Mouse (Mus musculus) lung, embryonic 15.5 days (tissue): ENCODE results near the gene Col16a1. TPM values are rescaled to one million over a fixed set of nuclear protein-coding genes. Genes with fewer than 3 reads are reported as not detected.
A peak's percentile ranks its signal among the peaks of the same experiment; 100 is the strongest.

Source experiments
- ATAC-seq: fragments of 200-750 bp; cut with Nextera tagmentation; 2 replicates; pipeline ENCODE4 v1.8.0; 2017; ENCODE audit warnings: moderate number of reproducible peaks, borderline replicate concordance; ENCODE audit not compliant: low FRiP score, low TSS enrichment; ENCODE audit errors: extremely low read depth
- H3K27ac ChIP-seq: fragments of 300-500 bp; sonication (generic); 2 replicates; pipeline ENCODE4 v1.5.1; 2015; ENCODE audit warnings: moderate library complexity, mild to moderate bottlenecking, inconsistent platforms
- H3K27me3 ChIP-seq: fragments of 300-500 bp; sonication (generic); 2 replicates; pipeline ENCODE4 v1.6.1; 2015; ENCODE audit warnings: inconsistent platforms
- H3K36me3 ChIP-seq: fragments of 300-500 bp; sonication (generic); 2 replicates; pipeline ENCODE4 v1.6.1; 2015; ENCODE audit warnings: inconsistent platforms
- H3K4me1 ChIP-seq: fragments of 300-500 bp; sonication (generic); 2 replicates; pipeline ENCODE4 v1.6.1; 2015; ENCODE audit warnings: inconsistent platforms
- H3K4me2 ChIP-seq: fragments of 300-500 bp; sonication (generic); 2 replicates; pipeline ENCODE4 v1.6.1; 2015; ENCODE audit warnings: inconsistent platforms, mild to moderate bottlenecking, moderate library complexity
- H3K4me3 ChIP-seq: fragments of 300-500 bp; sonication (generic); 2 replicates; pipeline ENCODE4 v1.5.1; 2015; ENCODE audit warnings: mild to moderate bottlenecking, inconsistent platforms
- H3K9ac ChIP-seq: fragments of 300-500 bp; sonication (generic); 2 replicates; pipeline ENCODE4 v1.6.1; 2015; ENCODE audit warnings: inconsistent platforms
- H3K9me3 ChIP-seq: fragments of 300-500 bp; sonication (generic); 2 replicates; pipeline ENCODE4 v1.6.1; 2016; ENCODE audit warnings: inconsistent platforms
- WGBS: fragments of 180-500 bp; shearing (Covaris S2); methylation state at CpG from one replicate; pipeline ENCODE4 v1.1.7; 2015; 5-methylcytosine and 5-hydroxymethylcytosine counted together
- polyA plus RNA-seq: library from polyadenylated mRNA; unstranded; fragments of >200 nt; fragmentation: Nextera tagmentation; extraction: Ambion mirVana; gene quantifications from 2 replicates; pipeline ENCODE4 v1.2.1, GENCODE M21; 2015

The Col16a1 gene
- polyA plus RNA-seq, 1 experiment from 2014 or later, result 74.6 TPM

DNA sequence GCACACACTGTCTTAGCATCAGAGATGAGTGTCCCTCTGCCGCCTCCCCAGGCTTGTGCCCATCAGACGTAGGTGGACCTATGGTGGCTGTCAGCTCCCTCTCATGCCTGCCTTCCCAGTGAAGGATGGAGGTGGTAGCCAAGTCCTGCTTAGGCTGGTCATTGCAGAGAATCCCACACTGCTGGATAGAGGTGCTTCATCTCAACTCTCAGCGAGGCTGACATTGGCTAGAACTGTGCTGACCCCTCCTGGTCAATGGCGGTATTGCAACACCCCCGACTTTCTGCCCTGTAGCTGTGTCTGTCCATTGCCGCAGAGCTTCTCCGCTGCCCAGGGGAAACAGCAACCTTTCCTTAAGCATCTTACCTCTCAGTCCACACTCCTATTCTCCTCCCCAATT, 39.7 kb downstream of the Col16a1 start:
- Histone ChIP-seq H3K4me3 (no peak overlapping the region), H3K9ac (no peak overlapping the region), H3K36me3 (no peaks in the 10 kb centered on the region), H3K27ac (no peak overlapping the region), H3K4me1 (0 out of 2 replicates have a peak, but pooled peaks cover 7% of the 10 kb centered on the region), H3K9me3 (no peaks in the 10 kb centered on the region), H3K4me2 (no peak overlapping the region), H3K27me3 (0 out of 2 replicates have a peak, but pooled peaks cover 4% of the 10 kb centered on the region)
- WGBS, result 17% methylated on average over 7 of the region's 7 CpGs
- peak; percentile 12; the same call in 1 of the 2 replicates for ATAC-seq

DNA sequence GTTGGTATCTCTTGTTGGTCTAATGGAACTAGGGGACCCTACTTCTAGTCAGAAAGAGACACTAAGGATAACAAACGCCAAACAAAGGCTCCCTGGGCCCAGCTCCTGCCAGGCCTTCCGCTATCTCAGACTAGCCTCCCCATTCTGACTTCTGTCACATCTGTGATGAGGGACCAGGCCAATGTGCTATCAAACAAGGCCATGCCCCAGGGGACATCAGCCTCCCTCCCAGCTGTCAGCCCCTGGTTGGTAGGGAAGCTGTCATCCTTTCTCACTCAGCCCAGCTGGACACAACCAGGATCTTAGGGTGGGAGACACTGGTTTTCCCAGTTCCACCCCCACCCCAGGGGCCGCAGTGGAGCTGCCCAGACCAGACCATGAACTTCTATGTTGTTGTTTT, 47.5 kb downstream of the Col16a1 start:
- no peak overlapping the region for H3K9ac ChIP-seq
- H3K9me3 ChIP-seq, result no peaks in the 10 kb centered on the region
- no peaks in the 10 kb centered on the region for H3K36me3 ChIP-seq
- H3K27ac ChIP-seq, result no peak overlapping the region
- H3K27me3 ChIP-seq, result no peaks in the 10 kb centered on the region
- H3K4me1 ChIP-seq, result peaks cover 8% of the 10 kb centered on the region
- no peak overlapping the region for H3K4me2 ChIP-seq
- H3K4me3 ChIP-seq, result no peak overlapping the region
- no peak for ATAC-seq
- WGBS, result 62% methylated on average over 3 of the region's 3 CpGs

DNA sequence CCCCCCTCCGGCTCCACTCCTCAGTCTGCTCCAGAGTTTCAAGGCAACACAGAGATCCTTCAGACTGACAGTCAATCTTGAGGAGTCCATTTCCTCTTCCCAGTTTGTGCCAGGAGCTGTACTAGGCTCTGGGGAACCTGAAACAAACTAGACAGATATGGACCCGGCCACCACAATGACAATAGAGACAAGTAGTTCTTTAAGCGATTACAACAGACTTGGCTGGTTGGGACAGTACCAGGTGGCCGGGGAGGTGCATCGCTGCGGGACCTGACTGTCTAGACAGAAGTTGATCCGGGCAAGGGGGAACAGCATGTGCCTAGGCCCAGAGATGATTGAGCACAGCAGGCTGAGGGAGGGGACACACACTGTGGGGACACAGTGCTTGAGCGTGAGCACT, 53.5 kb downstream of the Col16a1 start:
- no peak for ATAC-seq
- Histone ChIP-seq H3K9ac (no peak overlapping the region), H3K9me3 (no peaks in the 10 kb centered on the region), H3K27me3 (no peaks in the 10 kb centered on the region), H3K36me3 (no peaks in the 10 kb centered on the region), H3K27ac (peak overlapping the region; percentile 83; the same call in 1 of the 2 replicates), H3K4me3 (no peak overlapping the region), H3K4me2 (peak overlapping the region; percentile 26; the same call in 1 of the 2 replicates), H3K4me1 (peaks cover 33% of the 10 kb centered on the region)
- WGBS, result 37% methylated on average over 8 of the region's 8 CpGs

DNA sequence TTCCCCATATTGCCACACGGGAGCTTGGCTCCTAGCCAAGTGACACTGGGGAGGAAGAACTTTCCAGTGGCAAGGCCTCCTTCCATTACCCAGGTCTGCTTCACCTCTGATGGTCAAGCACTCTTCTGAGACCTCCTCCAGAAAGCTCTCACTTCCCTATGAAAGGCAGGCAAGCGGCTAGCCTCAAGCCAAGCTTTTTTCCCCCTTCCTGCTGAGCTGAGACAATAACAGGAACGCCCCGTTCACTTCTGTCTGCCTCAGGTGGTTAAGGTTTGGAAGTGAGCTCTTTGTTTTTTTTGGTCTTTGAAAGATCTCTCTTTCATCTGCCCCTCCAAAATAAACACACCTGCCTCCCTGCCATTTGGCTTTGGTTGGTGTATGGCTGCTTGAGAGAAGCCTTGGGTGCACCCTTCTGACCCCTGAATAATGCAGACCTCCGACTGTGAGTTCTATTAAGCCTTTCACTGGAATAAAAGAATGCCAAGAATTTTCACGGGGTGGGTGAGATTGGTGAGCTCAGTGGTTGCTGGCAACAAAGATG, 54.5 kb downstream of the Col16a1 start, which contains the start of gene Pef1:
Pef1 (plus strand) TSS at position 448 of the 541 bp plus-strand sequence.
- no peak within 1 kb of the TSS for H3K4me3 ChIP-seq
- ATAC-seq, result peak; percentile 39
- peak within 1 kb of the TSS; percentile 83 for H3K27ac ChIP-seq
- no peaks in the 10 kb centered on the region for H3K27me3 ChIP-seq
- H3K9ac ChIP-seq, result no peak within 1 kb of the TSS
- 6% methylated on average over 6 of the region's 6 CpGs for WGBS
- no peaks in the 10 kb centered on the region for H3K36me3 ChIP-seq
- H3K9me3 ChIP-seq, result no peaks in the 10 kb centered on the region
- peak within 1 kb of the TSS; percentile 26; the same call in 1 of the 2 replicates for H3K4me2 ChIP-seq
- H3K4me1 ChIP-seq, result peaks cover 36% of the 10 kb centered on the region

DNA sequence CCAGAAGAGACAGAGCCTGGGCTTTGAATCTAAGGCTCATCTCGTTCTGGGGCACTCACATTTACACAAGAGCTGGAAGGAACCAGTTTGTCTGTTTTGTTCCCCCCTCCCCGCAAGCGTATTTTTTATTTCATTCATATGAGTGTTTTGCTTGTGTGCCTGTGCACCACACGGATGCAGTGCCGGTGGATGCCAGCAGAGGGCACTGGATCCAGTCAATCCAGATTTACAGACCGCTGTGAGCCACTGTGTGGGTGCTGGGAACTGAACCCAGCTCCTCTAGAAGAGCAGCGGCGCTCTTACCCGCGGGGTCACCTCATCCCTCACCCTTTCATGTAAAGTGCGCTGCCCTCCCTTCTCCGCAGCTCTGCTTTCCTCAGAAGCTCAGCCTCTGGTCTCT, 56.0 kb downstream of the Col16a1 start:
- WGBS, result 73% methylated on average over 12 of the region's 12 CpGs
- Histone ChIP-seq H3K4me1 (peaks cover 44% of the 10 kb centered on the region), H3K9ac (no peak overlapping the region), H3K27me3 (no peaks in the 10 kb centered on the region), H3K27ac (no peak overlapping the region), H3K4me2 (no peak overlapping the region), H3K4me3 (no peak overlapping the region), H3K36me3 (no peaks in the 10 kb centered on the region), H3K9me3 (no peaks in the 10 kb centered on the region)
- no peak for ATAC-seq

DNA sequence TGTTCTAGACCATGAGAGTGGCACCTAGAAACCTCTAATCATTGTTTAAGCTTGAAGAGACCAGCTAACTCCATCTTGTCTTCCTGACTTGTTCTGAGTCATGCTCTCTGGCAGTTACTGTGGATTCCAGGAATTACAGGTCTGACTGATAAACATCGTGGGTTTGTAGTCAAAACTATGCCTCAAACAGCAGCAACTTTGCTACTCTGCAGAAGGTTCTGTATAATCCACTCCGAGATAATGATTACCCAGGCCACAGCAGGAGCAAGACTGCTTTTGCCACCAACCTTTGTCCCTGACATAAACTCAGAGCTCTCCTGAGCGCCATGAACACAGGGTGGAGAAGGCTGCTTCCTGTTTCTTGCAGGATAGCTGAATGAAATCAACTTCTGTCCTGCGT, 56.9 kb downstream of the Col16a1 start:
- no peak overlapping the region for H3K9ac ChIP-seq
- H3K27me3 ChIP-seq, result no peaks in the 10 kb centered on the region
- WGBS, result 75% methylated on average over 4 of the region's 4 CpGs
- ATAC-seq, result no peak
- H3K4me1 ChIP-seq, result peaks cover 51% of the 10 kb centered on the region
- no peaks in the 10 kb centered on the region for H3K36me3 ChIP-seq
- no peaks in the 10 kb centered on the region for H3K9me3 ChIP-seq
- no peak overlapping the region for H3K4me2 ChIP-seq
- H3K4me3 ChIP-seq, result no peak overlapping the region
- H3K27ac ChIP-seq, result no peak overlapping the region

DNA sequence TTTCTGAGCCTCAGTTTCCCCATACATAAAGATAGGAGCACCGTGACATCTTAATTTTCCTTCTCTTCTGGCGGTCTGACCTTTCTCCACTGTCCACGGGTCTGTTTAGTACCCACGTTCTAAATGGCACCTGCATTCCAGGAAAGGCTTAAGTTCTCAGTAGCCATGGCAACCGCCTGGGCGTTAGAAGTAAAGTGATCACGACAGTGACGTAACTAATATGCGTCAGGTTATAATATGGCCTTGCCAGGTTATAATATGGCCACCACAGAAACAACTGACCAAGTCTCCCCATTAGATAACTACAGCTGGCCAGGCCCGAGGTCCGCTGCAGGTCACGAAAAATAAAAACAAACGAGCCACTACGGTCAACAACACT, 59.4 kb downstream of the Col16a1 start:
- WGBS, result 10% methylated on average over 14 of the region's 14 CpGs
- peaks cover 35% of the 10 kb centered on the region for H3K4me1 ChIP-seq
- H3K36me3 ChIP-seq, result no peaks in the 10 kb centered on the region
- H3K9me3 ChIP-seq, result no peaks in the 10 kb centered on the region
- no peak for ATAC-seq
- H3K27ac ChIP-seq, result peak overlapping the region; percentile 82
- no peak overlapping the region for H3K9ac ChIP-seq
- peak overlapping the region; percentile 71 for H3K4me3 ChIP-seq
- no peaks in the 10 kb centered on the region for H3K27me3 ChIP-seq
- peak overlapping the region; percentile 49 for H3K4me2 ChIP-seq

DNA sequence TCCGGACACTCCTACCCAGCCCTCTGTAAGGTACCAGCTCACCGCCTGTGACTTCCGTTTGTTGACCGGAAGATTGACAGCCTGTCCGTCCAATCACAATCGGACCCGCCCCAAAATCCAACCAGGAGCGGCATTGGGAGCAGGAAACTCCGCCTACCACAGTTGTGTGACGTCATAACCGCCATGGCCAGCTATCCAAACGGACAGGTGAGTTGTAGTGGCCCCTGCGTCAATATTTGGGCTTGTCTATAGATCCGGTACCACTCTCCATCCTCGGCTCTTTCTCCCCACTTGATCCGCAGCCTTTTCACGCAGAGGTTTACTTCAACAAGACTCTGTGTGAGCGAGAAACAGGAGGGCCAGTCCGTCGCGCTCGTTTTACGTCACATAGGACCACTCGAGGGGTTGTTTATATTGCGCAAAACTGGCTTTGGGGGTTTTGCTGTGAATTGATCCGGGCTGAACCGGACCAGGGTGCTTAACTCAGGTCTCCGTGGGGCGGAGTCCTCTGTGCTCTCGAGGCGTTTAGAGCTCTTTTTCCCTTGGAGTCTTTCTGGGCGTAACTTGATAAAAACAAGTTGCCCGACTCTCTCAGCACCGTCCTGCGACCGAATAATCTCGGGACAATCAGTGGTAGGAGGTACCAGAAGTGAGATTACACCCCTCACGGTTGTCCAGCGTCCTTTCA, 59.9 kb downstream of the Col16a1 start:
- Histone ChIP-seq H3K9ac (peak overlapping the region; percentile 62), H3K4me3 (peak overlapping the region; percentile 71), H3K4me2 (peak overlapping the region; percentile 59), H3K27me3 (no peaks in the 10 kb centered on the region), H3K4me1 (peaks cover 30% of the 10 kb centered on the region), H3K36me3 (no peaks in the 10 kb centered on the region), H3K27ac (peak overlapping the region; percentile 82), H3K9me3 (no peaks in the 10 kb centered on the region)
- WGBS, result under 1% methylated on average over 39 of the region's 39 CpGs
- peak; percentile 93 for ATAC-seq

DNA sequence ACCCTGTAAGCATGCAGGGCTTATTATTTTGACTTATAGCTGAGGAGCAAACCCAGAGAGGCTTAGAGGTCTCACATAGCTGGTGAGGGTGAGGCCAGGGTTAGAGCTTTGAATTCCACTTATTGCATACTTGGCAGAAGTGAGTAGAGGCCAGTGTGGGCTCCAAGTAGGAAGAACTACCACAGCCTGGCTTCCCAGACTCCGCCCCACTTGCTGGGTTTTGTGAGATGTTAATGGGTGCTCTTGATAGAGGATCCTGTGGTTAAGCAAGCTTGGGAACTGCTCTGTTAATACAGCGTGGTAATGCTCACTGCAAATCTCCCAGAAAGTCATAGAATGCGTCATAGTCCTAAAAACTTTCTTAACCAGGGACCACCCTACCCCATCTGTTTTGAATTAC, 61.3 kb downstream of the Col16a1 start:
- no peaks in the 10 kb centered on the region for H3K27me3 ChIP-seq
- no peak for ATAC-seq
- H3K9ac ChIP-seq, result 0 out of 2 replicates have a peak overlapping the region, but pooled peaks have one; percentile 3
- H3K4me3 ChIP-seq, result no peak overlapping the region; the same call in 1 of the 2 replicates
- H3K27ac ChIP-seq, result peak overlapping the region; percentile 82; the same call in 1 of the 2 replicates
- peak overlapping the region; percentile 59 for H3K4me2 ChIP-seq
- no peaks in the 10 kb centered on the region for H3K9me3 ChIP-seq
- H3K4me1 ChIP-seq, result peaks cover 29% of the 10 kb centered on the region
- no peaks in the 10 kb centered on the region for H3K36me3 ChIP-seq
- WGBS, result 78% methylated on average over 3 of the region's 3 CpGs

DNA sequence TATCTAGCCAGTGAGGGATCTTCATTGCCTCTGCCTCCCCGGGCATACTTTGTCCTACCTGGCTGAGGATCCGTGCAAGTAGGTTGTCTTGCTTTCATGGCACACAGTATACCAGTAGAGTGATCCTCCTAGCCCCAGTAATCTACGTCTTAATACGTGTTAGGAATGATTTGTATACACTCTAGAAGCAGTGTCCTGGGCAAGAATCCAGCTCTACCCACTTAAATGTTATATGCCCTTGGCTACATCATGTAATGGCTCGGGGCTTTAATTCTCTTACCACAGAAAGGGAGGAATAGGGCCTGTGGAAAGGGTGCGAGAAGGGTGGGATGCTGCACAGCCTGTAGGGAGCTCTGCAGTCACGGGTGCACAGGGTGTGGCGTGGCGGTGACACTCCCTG, 62.0 kb downstream of the Col16a1 start:
- Histone ChIP-seq H3K4me2 (no peak overlapping the region), H3K9ac (no peak overlapping the region), H3K36me3 (0 out of 2 replicates have a peak, but pooled peaks cover under 1% of the 10 kb centered on the region), H3K4me3 (no peak overlapping the region), H3K27me3 (no peaks in the 10 kb centered on the region), H3K27ac (no peak overlapping the region), H3K9me3 (no peaks in the 10 kb centered on the region), H3K4me1 (peaks cover 29% of the 10 kb centered on the region)
- no peak for ATAC-seq
- WGBS, result 77% methylated on average over 9 of the region's 9 CpGs

DNA sequence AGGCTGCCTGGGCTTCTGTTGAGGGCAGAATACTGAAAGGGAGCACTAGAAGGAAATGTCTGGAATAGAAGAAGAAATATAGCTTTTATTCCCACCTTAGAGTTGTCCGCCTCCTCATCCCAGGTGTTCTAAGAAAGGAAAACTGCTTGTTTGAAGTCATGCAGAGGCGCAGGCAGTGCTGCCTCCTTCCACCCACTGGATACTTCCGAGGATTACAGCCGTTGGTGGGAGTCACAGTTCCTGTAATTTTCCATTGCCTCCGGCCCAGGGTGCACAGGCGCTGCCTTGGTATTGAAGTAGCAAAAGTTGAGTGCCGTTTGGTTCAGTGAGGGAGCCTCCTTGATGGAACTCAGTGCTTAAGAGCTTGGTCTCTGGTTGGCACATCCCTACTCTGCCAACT, 62.5 kb downstream of the Col16a1 start:
- H3K4me2 ChIP-seq, result no peak overlapping the region
- 0 out of 2 replicates have a peak, but pooled peaks cover 3% of the 10 kb centered on the region for H3K36me3 ChIP-seq
- H3K4me3 ChIP-seq, result no peak overlapping the region
- H3K27me3 ChIP-seq, result no peaks in the 10 kb centered on the region
- H3K27ac ChIP-seq, result no peak overlapping the region
- H3K9ac ChIP-seq, result no peak overlapping the region
- no peak for ATAC-seq
- H3K4me1 ChIP-seq, result peaks cover 29% of the 10 kb centered on the region
- 81% methylated on average over 7 of the region's 7 CpGs for WGBS
- no peaks in the 10 kb centered on the region for H3K9me3 ChIP-seq

DNA sequence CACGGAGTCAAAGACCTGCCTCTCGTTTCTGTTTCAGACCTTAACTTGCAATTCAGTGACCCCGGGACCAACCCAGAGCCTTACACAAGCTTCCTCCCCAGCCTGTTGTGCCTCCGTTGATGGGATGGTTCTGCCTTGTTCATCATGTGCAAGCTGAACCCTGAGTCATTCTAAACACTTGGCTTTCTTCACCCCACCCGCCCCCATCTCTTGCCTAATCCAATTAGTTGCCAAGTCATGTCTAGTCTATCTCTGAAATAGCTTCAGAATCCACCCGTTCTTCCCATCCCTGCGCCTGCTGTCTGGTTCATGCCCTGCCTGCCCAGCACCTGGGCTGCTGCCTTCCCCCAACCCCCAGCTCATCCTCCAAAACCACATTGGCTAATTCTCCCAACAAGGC, 64.7 kb downstream of the Col16a1 start:
- no peaks in the 10 kb centered on the region for H3K9me3 ChIP-seq
- H3K4me2 ChIP-seq, result no peak overlapping the region
- no peak for ATAC-seq
- no peak overlapping the region for H3K4me3 ChIP-seq
- H3K4me1 ChIP-seq, result peaks cover 26% of the 10 kb centered on the region
- H3K27ac ChIP-seq, result no peak overlapping the region
- 59% methylated on average over 7 of the region's 7 CpGs for WGBS
- H3K9ac ChIP-seq, result no peak overlapping the region
- H3K27me3 ChIP-seq, result no peaks in the 10 kb centered on the region
- 0 out of 2 replicates have a peak, but pooled peaks cover 8% of the 10 kb centered on the region for H3K36me3 ChIP-seq
